Mouse (Mus musculus) ES-Bruce4 (cell line): ENCODE measurements at regions not wholly inside any gene's neighbourhood (a gene's known extent, or its start where the extent isn't known, plus 50 kb on each side); places are given as distances from the start of the nearest gene placed in this dataset.

ENCODE experiments used
- CTCF ChIP-seq: IDR thresholded peaks from one replicate; pipeline ENCODE4 v1.8.1; 2011; ENCODE audit warnings: low read depth, low read length
- EP300 ChIP-seq: IDR thresholded peaks from 2 replicates; pipeline ENCODE4 v1.6.1; 2011; ENCODE audit warnings: low read depth, low read length; ENCODE audit not compliant: insufficient read depth
- POLR2A ChIP-seq: IDR thresholded peaks from one replicate; pipeline ENCODE4 v1.8.1; 2011; ENCODE audit warnings: low read length; ENCODE audit not compliant: insufficient read depth

DNA sequence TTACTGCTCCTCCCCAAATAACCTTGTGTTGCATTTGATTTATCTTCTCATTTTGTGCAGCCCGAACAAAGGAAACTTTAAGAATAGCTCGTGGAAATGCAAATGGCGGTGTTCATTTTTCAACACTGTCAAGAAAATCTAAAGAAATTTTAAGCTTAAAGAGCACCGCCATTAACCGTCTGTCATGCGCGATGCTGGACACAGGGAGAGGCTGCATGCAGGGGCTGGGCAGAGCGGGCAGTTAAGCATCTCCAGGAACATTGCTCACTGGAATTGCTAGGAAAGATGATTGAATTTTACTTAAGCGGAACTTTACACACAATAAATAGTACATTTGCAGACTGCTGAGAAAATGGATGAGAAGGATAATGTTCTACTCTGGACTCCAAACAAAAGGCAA, 229.2 kb upstream of the Krr1 start:
- TF ChIP-seq EP300 (no peak), POLR2A (no peak), CTCF (no peak)
